Mouse (Mus musculus) NIH3T3 (cell line): ENCODE results near the gene Dennd4c.
"Not testable (repeated sequence)": the region's sequence is repeated elsewhere in the genome, so short reads cannot be mapped to it uniquely, and the experiment has no call there.

Experiments used
- DNase-seq: peaks from one replicate; pipeline ENCODE4 v3.0.0-alpha.2; 2012; ENCODE audit warnings: low read depth

Dennd4c gene

GRCm38 (mm10) chr4:86810604-86811003, 62.2 kb downstream of the Dennd4c start:
- DNase-seq: peak; percentile 43

- DNase-seq: no peak
Observed at GRCm38 (mm10) chr4:86814850-86815249, 66.5 kb downstream of the Dennd4c start.

- DNase-seq: peak; percentile 84
Observed at GRCm38 (mm10) chr4:86823169-86823568, 74.8 kb downstream of the Dennd4c start.

GRCm38 (mm10) chr4:86825143-86825542, 76.8 kb downstream of the Dennd4c start:
- DNase-seq: no peak

- no peak for DNase-seq
Observed at GRCm38 (mm10) chr4:86831896-86832295, 83.5 kb downstream of the Dennd4c start.

- not testable (repeated sequence) for DNase-seq
Observed at GRCm38 (mm10) chr4:86841141-86841540, 92.8 kb downstream of the Dennd4c start.

GRCm38 (mm10) chr4:86845384-86845783, 97.0 kb downstream of the Dennd4c start:
- no peak for DNase-seq

GRCm38 (mm10) chr4:86847246-86847645, 98.9 kb downstream of the Dennd4c start:
- no peak for DNase-seq

GRCm38 (mm10) chr4:86851331-86851730, 103.0 kb downstream of the Dennd4c start:
- no peak for DNase-seq

GRCm38 (mm10) chr4:86852018-86852417, 103.7 kb downstream of the Dennd4c start:
- no peak for DNase-seq

GRCm38 (mm10) chr4:86852813-86853590, 104.6 kb downstream of the Dennd4c start:
- DNase-seq: peak; percentile 62

- DNase-seq: peak; percentile 41
Observed at GRCm38 (mm10) chr4:86856304-86857112, 108.2 kb downstream of the Dennd4c start.

GRCm38 (mm10) chr4:86857113-86858069, 109.0 kb downstream of the Dennd4c start, which contains the start of gene Rps6:
Gene Rps6 (minus strand): TSS chr4:86857412.
- DNase-seq: peak; percentile 100

- DNase-seq: peak; percentile 25
Observed at GRCm38 (mm10) chr4:86858070-86858440, 109.7 kb downstream of the Dennd4c start.

GRCm38 (mm10) chr4:86864087-86864486, 115.7 kb downstream of the Dennd4c start:
- DNase-seq: peak; percentile 34

- no peak for DNase-seq
Observed at GRCm38 (mm10) chr4:86871988-86872387, 123.6 kb downstream of the Dennd4c start.

GRCm38 (mm10) chr4:86873072-86873471, 124.7 kb downstream of the Dennd4c start:
- DNase-seq: no peak

GRCm38 (mm10) chr4:86874146-86874847, 125.9 kb downstream of the Dennd4c start, which contains the start of gene Acer2:
Gene Acer2 (plus strand): TSS chr4:86874396.
- peak; percentile 57 for DNase-seq

- no peak for DNase-seq
Observed at GRCm38 (mm10) chr4:86879477-86879876, 131.1 kb downstream of the Dennd4c start.

GRCm38 (mm10) chr4:86881178-86881577, 132.8 kb downstream of the Dennd4c start:
- DNase-seq: no peak

- DNase-seq: no peak
Observed at GRCm38 (mm10) chr4:86882413-86882812, 134.1 kb downstream of the Dennd4c start.
